Mouse (Mus musculus): Measurements from ENCODE around the gene Thsd7a.
A peak's percentile ranks its signal among the peaks of the same experiment; 100 is the strongest.

Gene Thsd7a

GRCm38 (mm10) chr6:12506877-12507276 is 242.3 kb downstream of the Thsd7a start:
- DNase-seq (ENCODE audit: low read depth, low spot score) = peak; percentile 34

GRCm38 (mm10) chr6:12503867-12504266 is 245.3 kb downstream of the Thsd7a start:
- no peak for DNase-seq (ENCODE audit: low read depth, low spot score)

- DNase-seq (ENCODE audit: low read depth, low spot score) = no peak
Observed at GRCm38 (mm10) chr6:12500888-12501287, 248.3 kb downstream of the Thsd7a start.

- no peak for DNase-seq (ENCODE audit: low read depth, low spot score)
Observed at GRCm38 (mm10) chr6:12499866-12500265, 249.3 kb downstream of the Thsd7a start.

- DNase-seq (ENCODE audit: low read depth, low spot score) = no peak
Observed at GRCm38 (mm10) chr6:12493571-12493970, 255.6 kb downstream of the Thsd7a start.

GRCm38 (mm10) chr6:12488882-12489281 is 260.3 kb downstream of the Thsd7a start:
- no peak for DNase-seq (ENCODE audit: low read depth, low spot score)

GRCm38 (mm10) chr6:12481527-12482163 is 267.6 kb downstream of the Thsd7a start:
- no peak for DNase-seq (ENCODE audit: low read depth, low spot score)

- peak; percentile 22 for DNase-seq (ENCODE audit: low read depth, low spot score)
Observed at GRCm38 (mm10) chr6:12478359-12478758, 270.9 kb downstream of the Thsd7a start.

- no peak for DNase-seq (ENCODE audit: low read depth, low spot score)
Observed at GRCm38 (mm10) chr6:12470935-12471334, 278.3 kb downstream of the Thsd7a start.

GRCm38 (mm10) chr6:12467339-12468124 is 281.7 kb downstream of the Thsd7a start:
- DNase-seq (ENCODE audit: low read depth, low spot score) = no peak

GRCm38 (mm10) chr6:12458841-12459240 is 290.4 kb downstream of the Thsd7a start:
- no peak for DNase-seq (ENCODE audit: low read depth, low spot score)

GRCm38 (mm10) chr6:12457451-12457850 is 291.8 kb downstream of the Thsd7a start:
- DNase-seq (ENCODE audit: low read depth, low spot score) = no peak

GRCm38 (mm10) chr6:12454876-12455485 is 294.2 kb downstream of the Thsd7a start:
- no peak for DNase-seq (ENCODE audit: low read depth, low spot score)

GRCm38 (mm10) chr6:12454132-12454531 is 295.1 kb downstream of the Thsd7a start:
- DNase-seq (ENCODE audit: low read depth, low spot score) = no peak

GRCm38 (mm10) chr6:12448851-12449250 is 300.4 kb downstream of the Thsd7a start:
- no peak for DNase-seq (ENCODE audit: low read depth, low spot score)

- DNase-seq (ENCODE audit: low read depth, low spot score) = no peak
Observed at GRCm38 (mm10) chr6:12445486-12445885, 303.7 kb downstream of the Thsd7a start.

- DNase-seq (ENCODE audit: low read depth, low spot score) = no peak
Observed at GRCm38 (mm10) chr6:12439561-12439960, 309.6 kb downstream of the Thsd7a start.

- DNase-seq (ENCODE audit: low read depth, low spot score) = no peak
Observed at GRCm38 (mm10) chr6:12419070-12419469, 330.1 kb downstream of the Thsd7a start.

- DNase-seq (ENCODE audit: low read depth, low spot score) = no peak
Observed at GRCm38 (mm10) chr6:12416976-12417375, 332.2 kb downstream of the Thsd7a start.

GRCm38 (mm10) chr6:12404441-12404840 is 344.8 kb downstream of the Thsd7a start:
- DNase-seq (ENCODE audit: low read depth, low spot score) = no peak

- no peak for DNase-seq (ENCODE audit: low read depth, low spot score)
Observed at GRCm38 (mm10) chr6:12402996-12403395, 346.2 kb downstream of the Thsd7a start.

- no peak for DNase-seq (ENCODE audit: low read depth, low spot score)
Observed at GRCm38 (mm10) chr6:12397776-12398522, 351.3 kb downstream of the Thsd7a start.
